Mouse (Mus musculus): ENCODE data around the gene 4833439L19Rik.

DNA sequence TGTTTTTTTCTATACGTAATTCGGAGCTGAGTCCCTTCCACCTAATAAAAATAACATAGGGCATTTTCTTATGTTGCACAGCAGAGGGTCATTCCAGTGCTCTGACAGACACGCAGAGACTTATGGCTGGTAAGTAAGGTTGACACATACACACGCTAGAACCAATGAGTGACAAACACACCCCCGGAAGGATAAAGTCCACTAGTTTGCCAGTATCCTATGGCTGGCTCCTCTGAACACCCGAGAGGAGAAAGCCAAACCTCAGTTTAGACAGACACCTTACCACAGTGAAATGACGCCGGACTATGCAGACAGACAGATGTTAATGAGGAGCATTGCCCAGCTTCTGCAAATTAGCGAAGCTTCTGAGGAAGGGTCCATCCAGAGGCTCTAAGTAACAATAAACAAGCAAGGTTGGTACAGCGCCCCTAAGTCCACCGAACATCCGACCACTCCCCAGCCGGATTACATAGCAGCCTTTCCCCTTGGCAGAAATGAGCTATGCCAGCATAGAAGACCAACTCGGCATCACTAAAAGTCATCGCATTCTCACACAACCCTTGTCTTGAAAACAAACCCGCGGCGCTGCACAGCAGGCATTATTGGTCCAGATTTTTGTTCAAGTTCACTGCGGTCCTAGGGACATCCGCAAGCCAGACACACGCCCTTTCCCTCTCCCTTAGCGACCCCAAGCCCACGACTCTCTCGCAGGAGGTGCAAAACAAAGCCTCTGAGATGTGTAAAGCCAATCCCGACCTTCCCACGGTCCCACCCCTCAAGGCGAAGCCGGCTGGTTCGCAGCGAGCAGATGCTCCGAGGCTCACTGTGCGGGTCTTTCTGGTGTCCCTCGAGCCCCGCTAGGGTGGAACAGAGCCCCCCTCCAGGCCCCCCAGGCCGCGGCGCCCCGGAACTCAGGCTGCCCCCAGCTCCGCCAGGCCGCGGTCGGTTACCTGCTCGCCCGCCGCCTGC is 719 bp downstream of the 4833439L19Rik start:
- no peak for TF ChIP-seq CTCF (IDR thresholded peaks at IDR 0.05; ENCODE audit: low read depth)
- TF ChIP-seq EP300 (IDR thresholded peaks at IDR 0.05; ENCODE audit: low read depth), result no peak
